Mouse (Mus musculus): ENCODE measurements around the gene Nup133. TPM values are rescaled to one million over a fixed set of nuclear protein-coding genes. Genes with fewer than 3 reads are reported as not detected.

Gene Nup133
- 0.49 and 0.92 TPM in 2 replicates for polyA plus RNA-seq (2012)

- Histone ChIP-seq H3K36me3 (ENCODE audit: control insufficient read depth) (peaks cover 99% of the 10 kb centered on the region), H3K9me3 (ENCODE audit: control insufficient read depth, low read length) (no peaks in the 10 kb centered on the region)
Observed at GRCm38 (mm10) chr8:123948942-123949685, at the start of gene Nup133. Nup133 (minus strand) TSS chr8:123949265.

GRCm38 (mm10) chr8:123993997-123994396, 44.9 kb upstream of the Nup133 start:
- H3K4me1 ChIP-seq (ENCODE audit: control insufficient read depth) = peaks cover 53% of the 10 kb centered on the region
- peaks cover 86% of the 10 kb centered on the region for H3K36me3 ChIP-seq (ENCODE audit: control insufficient read depth)
- H3K27me3 ChIP-seq (ENCODE audit: control insufficient read depth) = no peaks in the 10 kb centered on the region
- no peak overlapping the region for H3K4me3 ChIP-seq (replicated peaks)
- no peaks in the 10 kb centered on the region for H3K9me3 ChIP-seq (ENCODE audit: control insufficient read depth, low read length)
- TF ChIP-seq TAL1 (IDR thresholded peaks at IDR 0.05; ENCODE audit: low read length) (no peak), GATA1 (IDR thresholded peaks at IDR 0.05; ENCODE audit: low read length) (no peak)

More at GRCm38 (mm10) chr8:123948942-123949685, at the start of gene Nup133:
- H3K27me3 ChIP-seq (ENCODE audit: control insufficient read depth) = no peaks in the 10 kb centered on the region
- peak within 1 kb of the TSS; percentile 94 for H3K4me3 ChIP-seq (replicated peaks)
- peaks cover 47% of the 10 kb centered on the region for H3K4me1 ChIP-seq (ENCODE audit: control insufficient read depth)
- TF ChIP-seq TAL1 (IDR thresholded peaks at IDR 0.05; ENCODE audit: low read length) = no peak
- TF ChIP-seq GATA1 (IDR thresholded peaks at IDR 0.05; ENCODE audit: low read length) = no peak

- H3K9me3 ChIP-seq (ENCODE audit: control insufficient read depth, low read length) = no peaks in the 10 kb centered on the region
- no peak for TF ChIP-seq TAL1 (IDR thresholded peaks at IDR 0.05; ENCODE audit: low read length)
- TF ChIP-seq GATA1 (IDR thresholded peaks at IDR 0.05; ENCODE audit: low read length) = no peak
- peaks cover 57% of the 10 kb centered on the region for H3K4me1 ChIP-seq (ENCODE audit: control insufficient read depth)
- H3K4me3 ChIP-seq (replicated peaks) = no peak overlapping the region
- H3K27me3 ChIP-seq (ENCODE audit: control insufficient read depth) = no peaks in the 10 kb centered on the region
- H3K36me3 ChIP-seq (ENCODE audit: control insufficient read depth) = peaks cover 82% of the 10 kb centered on the region
Observed at GRCm38 (mm10) chr8:123993597-123993996, 44.5 kb upstream of the Nup133 start.

- Histone ChIP-seq H3K36me3 (ENCODE audit: control insufficient read depth) (peaks cover 76% of the 10 kb centered on the region), H3K9me3 (ENCODE audit: control insufficient read depth, low read length) (no peaks in the 10 kb centered on the region), H3K4me3 (replicated peaks) (no peak overlapping the region), H3K27me3 (ENCODE audit: control insufficient read depth) (no peaks in the 10 kb centered on the region), H3K4me1 (ENCODE audit: control insufficient read depth) (peaks cover 63% of the 10 kb centered on the region)
- TF ChIP-seq GATA1 (IDR thresholded peaks at IDR 0.05; ENCODE audit: low read length) (no peak), TAL1 (IDR thresholded peaks at IDR 0.05; ENCODE audit: low read length) (no peak)
Observed at GRCm38 (mm10) chr8:123992587-123992986, 43.5 kb upstream of the Nup133 start.

GRCm38 (mm10) chr8:123990277-123991049, 41.4 kb upstream of the Nup133 start:
- Histone ChIP-seq H3K4me3 (replicated peaks) (peak overlapping the region; percentile 63), H3K4me1 (ENCODE audit: control insufficient read depth) (peaks cover 85% of the 10 kb centered on the region), H3K27me3 (ENCODE audit: control insufficient read depth) (no peaks in the 10 kb centered on the region), H3K9me3 (ENCODE audit: control insufficient read depth, low read length) (no peaks in the 10 kb centered on the region), H3K36me3 (ENCODE audit: control insufficient read depth) (peaks cover 73% of the 10 kb centered on the region)
- peak; percentile 70 for TF ChIP-seq TAL1 (IDR thresholded peaks at IDR 0.05; ENCODE audit: low read length)
- TF ChIP-seq GATA1 (IDR thresholded peaks at IDR 0.05; ENCODE audit: low read length) = peak; percentile 58

GRCm38 (mm10) chr8:123989128-123989527, 40.1 kb upstream of the Nup133 start:
- Histone ChIP-seq H3K4me1 (ENCODE audit: control insufficient read depth) (peaks cover 91% of the 10 kb centered on the region), H3K27me3 (ENCODE audit: control insufficient read depth) (no peaks in the 10 kb centered on the region), H3K4me3 (replicated peaks) (peak overlapping the region; percentile 63), H3K36me3 (ENCODE audit: control insufficient read depth) (peaks cover 67% of the 10 kb centered on the region), H3K9me3 (ENCODE audit: control insufficient read depth, low read length) (no peaks in the 10 kb centered on the region)
- TF ChIP-seq TAL1 (IDR thresholded peaks at IDR 0.05; ENCODE audit: low read length) (no peak), GATA1 (IDR thresholded peaks at IDR 0.05; ENCODE audit: low read length) (no peak)

- Histone ChIP-seq H3K27me3 (ENCODE audit: control insufficient read depth) (no peaks in the 10 kb centered on the region), H3K36me3 (ENCODE audit: control insufficient read depth) (peaks cover 64% of the 10 kb centered on the region), H3K4me1 (ENCODE audit: control insufficient read depth) (peaks cover 91% of the 10 kb centered on the region), H3K4me3 (replicated peaks) (peak overlapping the region; percentile 63), H3K9me3 (ENCODE audit: control insufficient read depth, low read length) (no peaks in the 10 kb centered on the region)
- peak; percentile 95 for TF ChIP-seq TAL1 (IDR thresholded peaks at IDR 0.05; ENCODE audit: low read length)
- TF ChIP-seq GATA1 (IDR thresholded peaks at IDR 0.05; ENCODE audit: low read length) = peak; percentile 100
Observed at GRCm38 (mm10) chr8:123988605-123989038, 39.6 kb upstream of the Nup133 start.

- H3K4me1 ChIP-seq (ENCODE audit: control insufficient read depth) = peaks cover 63% of the 10 kb centered on the region
- H3K27me3 ChIP-seq (ENCODE audit: control insufficient read depth) = no peaks in the 10 kb centered on the region
- TF ChIP-seq GATA1 (IDR thresholded peaks at IDR 0.05; ENCODE audit: low read length) = no peak
- TF ChIP-seq TAL1 (IDR thresholded peaks at IDR 0.05; ENCODE audit: low read length) = no peak
- H3K4me3 ChIP-seq (replicated peaks) = peak within 1 kb of the TSS; percentile 74
- peaks cover 78% of the 10 kb centered on the region for H3K36me3 ChIP-seq (ENCODE audit: control insufficient read depth)
- no peaks in the 10 kb centered on the region for H3K9me3 ChIP-seq (ENCODE audit: control insufficient read depth, low read length)
Observed at GRCm38 (mm10) chr8:123982826-123983400, 33.8 kb upstream of the Nup133 start, which contains the start of gene Abcb10. Abcb10 (minus strand) TSS chr8:123983122.

All from erythroblast, embryonic 14.5 days (primary cell).